10 mouse cellular contexts compared by ENCODE assay signal in genomic region chr15:7480211-7480610, GRCm38 (mm10).
DNase-seq lines count a peak whose midpoint lies in the region; ATAC-seq lines count a peak whose summit lies in the region.
"Had no signal": no experiment of that assay in that cellular context is flagged by ENCODE, and none has a peak within 500 bp of the region (broad histone marks: within the 10 kb centered on the region; RNA-seq: fewer than 3 reads in every experiment).

No protein-coding gene starts in this region.

- H3K4me2 ChIP-seq in kidney, embryonic 15.5 days: no peak overlapping the region
- H3K4me2 ChIP-seq in forebrain, embryonic 15.5 days (replicated peaks): no peak overlapping the region
- H3K4me2 ChIP-seq in heart, embryonic 12.5 days: peak overlapping the region; percentile 44

- H3K36me3 ChIP-seq in kidney, embryonic 15.5 days: no peaks in the 10 kb centered on the region
- H3K36me3 ChIP-seq in forebrain, embryonic 15.5 days: no peaks in the 10 kb centered on the region
- H3K36me3 ChIP-seq in heart, embryonic 12.5 days: no peaks in the 10 kb centered on the region

- no peaks in the 10 kb centered on the region for H3K9me3 ChIP-seq in kidney, embryonic 15.5 days (replicated peaks)
- H3K9me3 ChIP-seq in forebrain, embryonic 15.5 days: no peaks in the 10 kb centered on the region
- H3K9me3 ChIP-seq in heart, embryonic 12.5 days (replicated peaks): 0 out of 2 replicates have a peak, but pooled peaks cover 3% of the 10 kb centered on the region

- H3K4me1 ChIP-seq in kidney, embryonic 15.5 days: no peaks in the 10 kb centered on the region
- peaks cover 15% of the 10 kb centered on the region for H3K4me1 ChIP-seq in forebrain, embryonic 15.5 days
- H3K4me1 ChIP-seq in heart, embryonic 12.5 days (replicated peaks): peaks cover 17% of the 10 kb centered on the region

- peak; percentile 12 for DNase-seq in kidney, postnatal 14 days
- peak; percentile 85 for DNase-seq in lung, postnatal 10 days
- no peak for DNase-seq in frontal cortex, postnatal 10 days (ENCODE audit: low spot score in 2 of 2)
- no peak for DNase-seq in ovary, postnatal 14 days (ENCODE audit: low spot score)
- DNase-seq in layer of hippocampus, postnatal 36 days: no peak
- DNase-seq: cerebellum, adult 8-10 months had no signal

- 28% methylated on average over 11 of the region's 11 CpGs for WGBS in kidney, embryonic 15.5 days
- WGBS in forebrain, embryonic 15.5 days: 8% methylated on average over 11 of the region's 11 CpGs
- 7% methylated on average over 11 of the region's 11 CpGs for WGBS in heart, embryonic 12.5 days

- H3K27me3 ChIP-seq in kidney, embryonic 15.5 days: no peaks in the 10 kb centered on the region
- H3K27me3 ChIP-seq in forebrain, embryonic 15.5 days: no peaks in the 10 kb centered on the region
- peaks cover 24% of the 10 kb centered on the region for H3K27me3 ChIP-seq in heart, embryonic 12.5 days (replicated peaks)

- H3K27ac ChIP-seq in kidney, embryonic 15.5 days: no peak overlapping the region
- H3K27ac ChIP-seq in forebrain, embryonic 15.5 days (replicated peaks): no peak overlapping the region
- no peak overlapping the region for H3K27ac ChIP-seq in heart, embryonic 12.5 days (ENCODE audit: poor library complexity, severe bottlenecking)
- H3K27ac ChIP-seq: left cerebral cortex, adult 2 months had no signal

- H3K9ac ChIP-seq in kidney, embryonic 15.5 days: no peak overlapping the region
- H3K9ac ChIP-seq in forebrain, embryonic 15.5 days (replicated peaks): no peak overlapping the region
- H3K9ac ChIP-seq in heart, embryonic 12.5 days: no peak overlapping the region

- ATAC-seq in kidney, embryonic 15.5 days (replicated peaks; ENCODE audit: low FRiP score): no peak
- peak; percentile 93 for ATAC-seq in forebrain, embryonic 15.5 days (replicated peaks)
- ATAC-seq in heart, embryonic 12.5 days (ENCODE audit: insufficient number of reproducible peaks, low FRiP score): peak; percentile 59

- H3K4me3 ChIP-seq in kidney, embryonic 15.5 days (replicated peaks): no peak overlapping the region
- no peak overlapping the region for H3K4me3 ChIP-seq in forebrain, embryonic 15.5 days
- H3K4me3 ChIP-seq in heart, embryonic 12.5 days: no peak overlapping the region
- H3K4me3 ChIP-seq: left cerebral cortex, adult 2 months had no signal

Comparison
In these comparisons a context has a peak if more than half of its experiments do, and no peak if none do; other contexts are left out.
1. DNase-seq: peak in kidney, postnatal 14 days (single experiment) and lung, postnatal 10 days (single experiment); none in frontal cortex, postnatal 10 days (0 of 2), ovary, postnatal 14 days (single experiment) and layer of hippocampus, postnatal 36 days (0 of 2).